Mouse (Mus musculus) CD4-positive, CD25-positive, alpha-beta regulatory T cell, adult 4 months (primary cell): ENCODE results near the gene Atg16l1. TPM values are rescaled to one million over a fixed set of nuclear protein-coding genes. Genes with fewer than 3 reads are reported as not detected.
A peak's percentile ranks its signal among the peaks of the same experiment; 100 is the strongest.

ENCODE experiments used
- ATAC-seq: one replicate; pipeline ENCODE4 v1.8.0; 2017
- polyA plus RNA-seq, 2 experiments: library from polyadenylated mRNA; unstranded; fragments of 100-300 nt; shearing (Covaris generic); gene quantifications; one replicate each; pipeline ENCODE4 v1.2.1; 2017

The Atg16l1 gene
- polyA plus RNA-seq = 10 to 100 TPM; 20.4 to 21.8 TPM

DNA sequence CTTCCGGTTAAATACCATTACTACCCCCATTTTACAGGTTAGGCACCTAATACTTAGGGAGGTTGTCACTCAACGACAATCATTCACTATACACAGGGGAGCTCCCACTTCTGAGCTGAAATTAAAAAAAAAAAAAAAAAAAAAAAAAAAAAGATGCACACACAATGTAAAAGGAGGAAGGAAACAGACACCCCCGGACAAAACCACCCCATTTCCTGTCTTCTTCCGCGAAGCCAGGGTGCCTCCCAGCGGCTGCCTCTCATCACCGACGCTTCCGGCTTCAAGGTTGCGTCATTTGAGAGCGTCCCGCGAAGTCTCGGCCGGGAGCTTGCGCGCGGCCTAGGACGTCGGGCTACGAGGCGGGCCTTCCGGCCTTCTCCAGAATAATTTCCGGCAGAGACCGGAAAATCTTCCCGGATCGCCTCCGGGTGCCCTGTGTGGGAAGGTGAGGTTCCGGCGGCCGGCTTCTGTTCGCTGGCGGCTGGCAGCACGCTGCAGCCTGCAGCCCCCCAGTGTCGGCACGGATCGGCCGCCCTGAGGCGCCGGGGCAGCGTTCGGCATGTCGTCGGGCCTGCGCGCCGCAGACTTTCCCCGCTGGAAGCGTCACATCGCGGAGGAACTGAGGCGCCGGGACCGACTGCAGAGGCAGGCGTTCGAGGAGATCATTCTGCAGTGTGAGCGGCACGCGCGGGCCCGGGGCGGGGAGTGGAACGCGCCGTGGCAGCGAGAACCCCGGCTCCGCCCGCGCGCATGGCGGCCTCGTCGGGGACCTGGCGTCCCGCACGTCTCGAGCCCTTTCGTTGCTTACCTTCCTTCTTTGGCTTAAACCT lies at the start of gene Atg16l1:
Gene Atg16l1 (plus strand): TSS at position 230 of the 830 bp plus-strand sequence.
- ATAC-seq = peak; percentile 97

DNA sequence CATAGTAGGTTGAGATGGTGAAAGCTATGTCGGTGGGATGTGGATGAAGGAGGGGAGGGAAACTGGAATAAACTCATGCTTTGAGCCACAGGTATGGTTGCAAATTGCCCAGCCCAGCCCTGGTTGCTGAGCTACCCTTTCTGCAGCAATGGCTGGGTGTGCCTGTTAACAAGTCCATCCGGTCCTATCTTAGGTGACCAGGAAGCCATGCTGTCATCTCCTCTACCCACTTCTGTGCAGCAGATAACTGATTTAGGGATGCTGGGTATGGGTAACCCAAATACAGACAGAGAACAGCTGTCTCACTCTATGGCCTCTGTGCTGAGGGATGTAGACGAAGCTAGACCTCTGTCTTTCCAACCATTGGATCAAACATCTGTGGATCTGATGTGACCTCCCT lies 49.3 kb upstream of the Atg16l1 start:
- ATAC-seq = no peak

DNA sequence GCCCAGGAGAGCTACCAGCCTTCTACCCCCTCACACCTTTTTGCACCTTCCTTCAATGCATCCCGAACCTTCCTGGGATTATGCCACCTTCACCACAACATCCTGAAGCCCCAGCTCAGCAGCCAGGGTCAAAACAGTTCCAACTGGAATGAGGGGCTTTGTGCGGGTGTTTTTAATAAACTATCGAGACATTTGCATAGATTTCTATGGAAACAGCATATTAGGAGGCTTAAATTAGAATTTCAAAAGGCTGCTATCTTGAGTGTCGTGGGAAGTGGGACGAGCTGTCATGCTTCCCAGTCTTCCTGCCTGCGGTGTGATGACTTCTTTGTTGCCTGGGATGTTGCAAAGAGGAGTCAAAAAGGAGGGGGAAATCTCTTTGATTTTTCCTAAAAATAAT lies 46.6 kb upstream of the Atg16l1 start:
- no peak for ATAC-seq

DNA sequence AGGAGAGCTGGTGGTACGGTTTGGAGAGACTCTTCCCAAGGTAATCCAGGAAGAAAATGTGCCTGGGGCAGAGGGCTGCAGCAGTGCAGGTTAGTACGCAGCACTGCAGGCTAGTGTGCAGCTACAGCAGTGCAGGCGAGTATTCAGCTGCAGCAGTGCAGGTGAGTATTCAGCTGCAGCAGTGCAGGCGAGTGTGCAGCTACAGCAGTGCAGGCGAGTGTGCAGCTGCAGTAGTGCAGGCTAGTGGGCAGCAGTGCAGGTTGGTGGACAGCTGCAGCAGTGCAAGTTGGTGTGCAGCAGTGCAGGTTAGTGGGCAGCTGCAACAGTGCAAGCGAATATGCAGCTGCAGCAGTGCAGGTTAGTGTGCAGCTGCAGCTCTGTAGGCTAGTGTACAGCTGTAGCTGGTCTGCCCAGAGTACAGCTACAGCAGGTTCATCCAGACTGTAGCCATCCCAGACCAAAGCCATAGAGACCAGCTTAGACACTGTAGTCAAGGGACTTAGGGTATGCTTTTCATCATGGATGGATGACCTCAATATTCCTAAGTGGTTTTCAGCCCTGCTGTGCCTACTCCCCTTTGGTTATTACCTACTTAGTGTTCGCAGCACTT lies 45.9 kb upstream of the Atg16l1 start:
- no peak for ATAC-seq

DNA sequence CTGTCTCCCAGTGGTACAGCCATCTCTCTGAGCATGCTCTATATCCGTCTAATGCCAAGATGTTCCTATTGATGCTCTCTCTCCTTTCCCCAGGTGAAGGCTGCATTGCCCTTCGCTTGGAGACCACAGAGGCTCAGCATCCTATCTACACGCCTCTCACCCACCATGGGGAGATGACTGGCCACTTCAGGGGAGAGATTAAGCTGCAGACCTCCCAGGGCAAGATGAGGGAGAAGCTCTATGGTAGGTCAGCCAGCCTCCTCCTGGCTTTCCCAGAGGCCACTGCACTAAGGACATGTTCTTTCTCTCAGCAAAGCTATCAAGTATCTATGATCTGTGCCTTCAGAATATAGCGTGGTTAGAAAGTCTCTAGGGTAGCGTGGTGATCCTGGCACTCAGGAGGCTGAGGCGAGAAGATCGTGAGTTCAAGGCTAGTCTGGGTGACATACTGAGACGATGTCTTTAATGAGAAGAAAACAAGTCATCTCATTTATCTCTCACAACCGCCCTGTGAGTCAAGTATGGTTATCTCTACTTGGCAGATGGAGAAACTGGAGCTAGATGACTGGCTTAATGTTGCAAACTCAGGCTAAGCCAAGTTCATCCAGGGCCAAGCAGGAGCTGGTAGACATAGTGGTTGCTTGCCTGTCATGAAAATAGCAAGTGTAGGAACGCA lies 43.6 kb upstream of the Atg16l1 start:
- ATAC-seq = no peak

DNA sequence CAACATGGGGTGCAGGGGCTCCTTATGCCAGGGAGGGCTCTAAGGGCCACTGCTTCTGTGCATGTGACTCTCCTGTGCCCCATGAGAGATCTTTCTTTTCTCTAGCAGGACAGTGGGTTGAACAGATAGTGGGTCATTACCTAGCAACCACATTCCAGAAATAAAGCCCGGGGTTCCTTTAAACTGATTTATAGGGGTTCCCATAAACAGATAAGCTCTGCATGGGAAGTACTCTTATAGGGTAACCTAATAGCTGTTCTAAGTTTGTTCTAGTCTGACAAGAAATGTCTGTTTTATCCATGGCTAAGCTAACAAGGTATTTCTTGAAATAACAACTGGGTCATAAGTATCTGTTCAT lies 43.1 kb upstream of the Atg16l1 start:
- ATAC-seq = no peak

DNA sequence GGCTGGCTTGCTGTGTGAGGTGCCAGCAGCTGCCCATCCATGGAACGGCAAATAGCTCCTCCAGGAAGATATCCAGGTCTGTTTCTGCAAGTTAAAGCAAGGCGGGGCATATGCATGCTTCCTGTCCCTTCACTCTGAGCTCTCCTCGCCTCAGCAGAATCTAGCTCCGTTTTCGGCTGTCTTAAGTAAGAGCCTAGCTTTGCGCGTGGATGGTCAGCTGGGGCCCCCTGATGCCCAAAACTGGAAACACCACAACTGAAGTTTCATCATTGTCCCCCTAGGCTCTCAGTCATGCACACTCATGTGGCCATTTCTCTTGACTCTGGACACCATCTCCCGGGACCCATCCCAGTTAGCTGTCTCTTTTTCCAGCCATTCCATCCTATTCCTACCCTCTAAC lies 34.3 kb upstream of the Atg16l1 start:
- no peak for ATAC-seq

DNA sequence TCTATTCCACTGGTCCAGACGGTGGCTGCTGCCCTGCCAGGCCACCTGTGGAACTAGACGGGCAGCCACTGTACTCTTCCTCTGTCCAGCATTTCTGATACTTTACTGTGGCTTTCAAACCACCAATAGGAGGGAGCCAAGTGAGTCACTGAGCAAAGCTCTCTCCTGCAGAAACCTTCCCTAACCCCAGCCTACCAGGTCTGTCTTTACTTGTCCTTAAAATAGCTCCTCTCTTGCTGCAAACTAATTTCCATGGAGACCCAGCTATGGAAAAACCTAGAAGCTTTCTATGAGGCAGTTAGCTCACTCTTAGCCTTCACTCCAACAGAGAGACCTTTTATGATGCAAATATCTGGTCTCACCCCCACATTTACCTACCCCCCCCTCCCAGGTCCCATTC lies 33.6 kb upstream of the Atg16l1 start:
- no peak for ATAC-seq

DNA sequence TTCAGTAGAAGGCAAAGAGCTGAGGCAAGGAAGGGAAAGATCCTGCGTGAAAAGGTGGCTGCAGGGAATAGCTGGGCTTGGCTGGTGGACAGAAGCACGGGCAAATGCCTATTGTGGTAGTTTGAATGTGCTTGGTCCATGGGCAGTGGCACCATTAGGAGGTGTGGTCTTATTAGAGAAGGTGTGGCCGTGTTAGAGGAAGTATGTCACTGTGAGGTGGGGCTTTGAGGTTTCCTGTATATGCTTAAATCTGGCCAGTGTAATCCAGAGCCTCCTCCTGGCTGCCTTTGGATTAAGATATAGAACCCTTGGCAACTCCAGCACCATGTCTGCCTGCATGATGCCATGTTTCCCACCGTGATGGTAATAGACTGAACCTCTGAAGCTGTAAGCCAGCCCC lies 32.3 kb upstream of the Atg16l1 start:
- ATAC-seq = no peak

DNA sequence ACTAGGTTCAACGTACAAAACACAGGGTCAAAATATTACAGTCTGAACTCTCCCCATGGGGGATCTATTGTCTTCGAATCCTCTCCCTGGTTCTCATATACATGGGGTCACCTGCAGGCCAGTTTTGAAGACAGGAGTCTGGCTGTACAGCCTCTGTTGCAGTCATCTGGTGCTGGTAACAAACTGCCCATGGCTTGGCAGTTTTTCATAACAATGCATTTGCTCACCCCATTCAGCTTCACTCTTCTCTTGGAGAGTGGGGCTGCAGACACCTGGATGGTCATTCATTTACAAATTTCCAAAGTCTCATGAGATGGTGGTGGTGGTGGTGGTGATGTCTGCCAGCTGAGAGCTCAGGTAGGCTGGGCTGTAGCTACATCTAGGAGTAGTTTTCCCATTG lies 26.6 kb upstream of the Atg16l1 start:
- ATAC-seq = no peak

DNA sequence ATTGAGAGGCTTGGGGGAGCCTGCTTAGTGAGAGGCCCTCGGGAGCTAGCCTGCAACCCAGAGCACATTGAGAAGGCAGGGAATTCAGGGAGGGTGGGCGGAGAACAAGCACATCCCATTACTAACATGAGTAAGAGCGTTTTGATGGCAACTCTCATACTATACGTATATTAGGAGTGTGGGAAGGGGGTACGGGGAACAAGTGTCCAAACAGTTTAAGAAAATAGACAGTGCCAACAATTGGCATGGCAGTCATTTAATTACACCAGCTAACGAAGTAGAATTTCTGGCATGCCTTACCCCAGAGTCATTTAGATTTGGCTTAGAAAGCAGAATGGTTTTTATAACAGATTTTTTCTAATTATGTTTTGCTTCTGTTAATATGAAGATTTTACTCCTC lies 25.8 kb upstream of the Atg16l1 start:
- no peak for ATAC-seq

DNA sequence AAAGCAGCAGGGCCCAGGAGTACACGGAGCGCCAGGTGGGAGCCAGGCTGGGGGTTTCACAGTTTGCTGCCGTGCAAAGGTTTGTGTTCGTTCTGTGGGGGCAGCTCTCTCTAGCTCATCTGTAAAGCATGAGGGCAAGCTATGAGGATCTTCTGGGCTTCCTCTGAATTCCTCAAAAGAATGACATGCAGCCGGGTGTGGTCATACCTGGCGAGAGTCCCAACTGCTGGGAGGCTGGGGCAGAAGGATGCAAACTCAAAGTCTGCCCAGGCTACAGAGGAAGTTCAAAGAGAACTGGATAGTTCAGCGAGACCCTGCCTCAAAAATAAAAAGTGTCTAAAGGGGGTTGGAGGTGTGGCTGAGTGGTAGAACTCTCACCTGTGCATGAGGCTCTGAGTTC lies 25.4 kb upstream of the Atg16l1 start:
- no peak for ATAC-seq

DNA sequence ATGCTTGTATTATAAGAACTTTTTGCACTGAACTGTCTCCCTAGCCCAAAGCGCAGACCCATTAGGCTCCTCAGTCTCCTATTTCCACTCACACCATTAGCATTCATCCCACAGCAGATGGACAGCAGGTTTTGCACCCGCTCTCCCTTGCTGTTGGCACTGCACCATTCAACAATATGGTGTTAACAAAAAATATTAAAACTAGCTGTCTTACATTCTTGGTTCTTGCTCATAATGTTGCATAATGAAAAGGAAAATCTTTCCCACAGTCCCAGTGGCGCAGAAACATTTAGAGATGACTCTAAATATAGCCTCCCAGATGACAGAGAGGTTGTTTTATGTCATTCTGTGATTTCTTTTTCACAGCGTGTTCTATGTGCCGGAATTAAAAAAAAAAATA lies 22.5 kb upstream of the Atg16l1 start:
- ATAC-seq = no peak

DNA sequence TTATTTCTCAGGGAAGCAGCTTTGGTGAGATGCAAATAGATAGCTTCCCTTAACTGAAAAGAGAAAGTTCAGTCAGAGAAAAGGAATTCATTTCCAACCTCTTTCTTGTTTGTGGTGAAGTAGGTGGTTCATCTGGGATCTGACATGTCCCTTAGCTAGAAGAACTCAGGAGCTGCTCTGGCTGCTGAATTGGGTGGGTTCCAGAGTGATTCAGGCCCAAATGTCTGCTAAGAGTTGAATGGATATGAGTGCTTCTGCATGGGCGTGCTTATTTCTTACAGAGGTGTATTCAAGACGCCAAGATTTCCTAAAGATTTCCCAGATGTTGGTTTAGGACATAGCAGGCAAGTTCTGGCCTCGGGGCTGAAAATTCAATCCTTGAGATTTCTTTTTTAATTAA lies 21.5 kb upstream of the Atg16l1 start:
- ATAC-seq = no peak

DNA sequence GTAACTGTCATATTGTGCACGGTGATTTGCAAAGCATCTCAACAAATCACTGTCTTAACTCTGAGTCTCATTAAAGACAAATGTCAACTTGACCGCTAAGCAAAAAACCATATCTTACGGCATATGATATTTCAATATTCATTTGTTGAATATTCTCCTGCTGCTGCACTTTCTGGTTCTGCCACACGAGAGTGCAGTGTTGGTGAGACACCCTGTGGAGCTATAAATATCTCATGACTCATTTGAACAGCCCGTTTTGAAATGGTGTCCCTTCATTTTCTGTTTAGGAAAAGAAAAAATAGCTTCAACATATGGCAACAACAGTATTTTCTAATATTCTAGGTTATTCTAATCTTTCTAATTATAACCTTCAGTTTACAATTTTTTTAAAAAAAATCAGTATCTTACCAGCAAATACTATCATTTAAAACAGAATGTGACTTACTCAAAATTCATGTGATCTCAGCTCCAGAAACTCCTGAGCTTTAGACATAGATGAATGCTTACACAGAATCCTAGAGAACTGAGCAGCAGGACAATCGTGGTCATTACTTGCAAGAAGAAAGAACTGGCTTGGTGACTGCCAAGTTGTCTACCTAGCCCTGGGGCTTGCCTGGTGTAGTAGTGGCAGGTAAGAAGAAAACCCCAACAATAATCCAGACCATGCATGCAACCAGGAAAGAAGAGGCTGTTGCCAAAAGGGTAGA lies 14.9 kb upstream of the Atg16l1 start:
- ATAC-seq = no peak

DNA sequence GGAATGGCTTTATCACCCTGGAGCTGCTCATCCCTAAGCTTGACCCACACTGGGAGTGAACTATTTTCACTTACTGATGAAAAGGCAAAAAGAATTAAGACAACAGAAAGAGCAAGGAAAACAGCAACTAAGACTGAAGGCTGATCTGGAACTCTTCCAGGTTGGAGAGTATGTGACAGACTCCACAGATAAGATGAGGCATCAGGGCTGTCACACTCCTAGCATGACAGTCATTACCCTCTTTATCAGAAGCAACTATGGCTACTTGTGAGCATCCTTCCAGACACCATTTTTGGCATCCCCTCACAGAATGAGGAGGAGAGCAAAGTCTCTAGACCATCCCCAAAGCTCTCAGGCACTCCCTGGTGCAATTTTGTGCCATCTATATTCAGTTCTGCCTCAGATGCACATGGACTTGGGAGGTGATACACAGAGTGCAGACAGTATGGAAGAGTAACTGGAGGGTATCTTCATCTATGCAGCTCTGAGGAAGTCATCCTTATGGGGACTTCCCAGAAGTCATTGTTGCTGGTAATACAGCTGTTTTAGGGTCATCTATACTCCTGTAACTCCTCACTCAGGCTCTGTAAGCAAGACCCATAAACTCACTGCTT lies 6.2 kb upstream of the Atg16l1 start:
- no peak for ATAC-seq

DNA sequence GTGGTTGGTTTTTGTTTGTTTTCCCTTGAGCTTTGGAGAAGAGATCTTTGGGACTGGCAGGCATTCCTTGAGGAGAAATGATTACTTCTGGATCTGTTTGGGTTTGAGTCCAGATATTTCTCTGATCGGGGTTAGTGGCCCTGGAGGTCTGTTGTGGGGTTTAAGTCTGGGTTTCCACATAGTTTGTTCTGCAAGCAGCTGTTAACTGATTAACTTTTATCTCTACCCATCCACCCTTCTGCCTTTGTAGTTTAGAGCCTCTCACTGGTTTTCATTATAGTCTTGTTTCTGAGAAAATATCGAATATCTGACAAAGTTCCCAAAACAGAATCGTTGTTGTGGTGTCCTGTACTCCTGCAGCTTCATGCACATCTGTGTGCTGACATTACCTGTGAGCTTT lies 8.2 kb downstream of the Atg16l1 start:
- no peak for ATAC-seq

DNA sequence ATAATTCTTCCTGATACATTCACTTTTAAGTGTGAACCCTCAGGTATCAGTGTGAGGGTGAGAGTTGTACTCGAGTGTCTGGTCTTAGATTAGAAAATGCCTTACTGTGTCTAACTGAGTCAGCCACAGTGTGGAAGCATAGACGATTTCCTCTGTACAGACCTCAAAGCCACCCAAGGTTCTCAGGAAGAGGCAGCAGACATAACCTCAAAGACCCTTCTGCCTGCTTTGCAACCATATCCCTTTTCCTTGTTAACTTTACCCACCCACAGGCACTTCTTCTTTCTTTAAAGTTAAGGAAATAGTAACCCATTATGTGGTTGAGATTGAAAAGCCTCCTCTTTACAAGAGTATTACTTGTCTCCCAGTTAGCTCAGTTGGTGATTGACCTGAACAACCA lies 10.1 kb downstream of the Atg16l1 start:
- ATAC-seq = no peak

DNA sequence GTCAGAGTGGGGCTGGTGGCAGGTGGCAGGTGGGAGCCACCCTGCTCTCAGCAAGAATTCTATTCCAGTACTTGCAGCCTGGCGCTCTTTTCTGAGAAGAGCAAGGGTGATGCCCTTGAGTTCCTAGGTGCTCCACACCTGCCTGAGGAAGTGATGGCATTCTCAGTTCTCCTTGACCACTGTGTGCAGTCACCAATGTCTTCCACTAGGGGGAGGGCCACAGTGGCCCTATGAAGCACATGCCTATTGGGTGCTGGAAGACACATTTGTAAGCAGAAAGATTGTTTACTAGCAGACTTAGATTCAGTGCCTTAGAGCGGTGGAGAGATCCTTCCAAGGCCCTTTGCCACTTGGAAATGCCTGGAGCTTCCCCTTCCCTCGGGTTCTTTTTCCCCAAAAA lies 10.6 kb downstream of the Atg16l1 start:
- peak; percentile 85 for ATAC-seq

DNA sequence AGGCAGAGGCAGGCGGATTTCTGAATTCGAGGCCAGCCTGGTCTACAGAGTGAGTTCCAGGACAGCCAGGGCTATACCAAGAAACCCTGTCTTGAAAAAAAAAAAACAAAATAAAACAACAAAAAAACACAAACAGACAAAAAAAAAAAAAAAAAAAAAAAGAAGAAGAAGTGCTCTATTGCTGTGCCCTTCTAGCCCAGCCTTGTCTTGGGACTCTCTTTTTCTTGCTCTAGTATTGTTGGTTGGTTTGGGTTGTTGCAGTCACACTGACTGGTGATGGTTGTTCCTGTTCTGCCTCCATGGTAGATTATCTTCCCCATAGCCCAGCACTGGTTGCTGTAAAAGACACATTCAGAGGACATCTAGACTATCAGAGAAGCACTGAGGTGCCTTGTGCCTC lies 13.6 kb downstream of the Atg16l1 start:
- no peak for ATAC-seq

DNA sequence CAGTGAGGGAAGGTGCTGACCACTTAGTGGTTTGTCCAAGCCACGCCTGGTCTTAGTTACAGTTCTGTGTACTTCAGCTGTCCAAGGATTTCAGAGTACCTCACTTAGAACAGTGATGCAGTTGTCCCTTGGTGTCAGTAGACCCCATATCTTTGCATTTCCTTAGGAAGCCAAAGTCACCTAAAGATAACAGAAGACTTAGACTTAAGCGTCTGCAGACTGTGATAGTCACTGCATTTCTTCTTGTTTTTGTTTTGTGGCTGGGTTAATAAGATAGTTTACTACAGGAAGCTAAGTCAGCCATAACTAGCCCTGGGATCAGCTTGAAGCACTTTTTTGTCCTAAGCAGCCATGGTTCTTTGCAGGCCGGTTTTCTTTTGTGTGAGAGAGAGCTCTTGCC lies 14.8 kb downstream of the Atg16l1 start:
- ATAC-seq = no peak

DNA sequence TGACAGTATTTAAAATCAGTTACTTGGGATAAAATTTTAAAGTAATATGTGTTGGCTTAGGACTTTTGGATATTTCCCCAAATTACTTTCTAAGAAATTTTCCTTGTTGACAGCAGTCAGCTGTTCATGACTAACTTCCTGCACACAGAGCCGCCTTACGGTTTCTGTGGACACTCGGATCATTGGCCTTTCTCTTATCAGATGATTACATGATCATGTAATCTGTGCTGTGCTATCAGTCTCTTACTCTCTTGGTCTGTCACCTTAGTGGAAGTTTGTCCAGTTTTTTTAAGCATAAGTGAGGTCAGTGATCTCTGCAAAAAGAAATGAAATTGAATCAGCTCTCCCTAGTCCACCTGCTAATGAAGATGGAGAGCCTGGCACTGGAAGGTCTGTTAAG lies 16.1 kb downstream of the Atg16l1 start:
- no peak for ATAC-seq

DNA sequence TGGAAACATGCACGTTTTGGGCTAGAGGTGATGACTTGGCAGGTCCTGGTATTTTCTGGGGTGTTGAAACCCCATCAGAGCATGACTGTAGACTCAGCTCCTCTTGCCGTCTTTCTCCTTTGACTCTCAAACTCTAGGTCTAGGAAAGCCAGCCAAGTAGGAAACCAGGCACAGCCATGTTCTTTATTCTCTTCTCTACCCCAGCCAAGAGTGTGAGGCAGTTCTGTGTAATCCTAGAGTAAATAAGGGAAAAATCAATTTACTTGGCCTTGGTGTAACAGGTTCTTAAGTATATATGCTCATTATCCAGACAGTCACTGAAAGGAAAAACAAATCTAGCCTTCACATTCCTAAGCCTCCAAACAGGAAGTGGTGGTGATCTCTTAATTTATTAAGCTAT lies 17.7 kb downstream of the Atg16l1 start:
- no peak for ATAC-seq
